Mouse (Mus musculus): ENCODE measurements around the gene Adamts4.
A peak's percentile ranks its signal among the peaks of the same experiment; 100 is the strongest.
"Not testable (repeated sequence)": the region's sequence is repeated elsewhere in the genome, so short reads cannot be mapped to it uniquely, and the experiment has no call there.

Adamts4 gene

DNA sequence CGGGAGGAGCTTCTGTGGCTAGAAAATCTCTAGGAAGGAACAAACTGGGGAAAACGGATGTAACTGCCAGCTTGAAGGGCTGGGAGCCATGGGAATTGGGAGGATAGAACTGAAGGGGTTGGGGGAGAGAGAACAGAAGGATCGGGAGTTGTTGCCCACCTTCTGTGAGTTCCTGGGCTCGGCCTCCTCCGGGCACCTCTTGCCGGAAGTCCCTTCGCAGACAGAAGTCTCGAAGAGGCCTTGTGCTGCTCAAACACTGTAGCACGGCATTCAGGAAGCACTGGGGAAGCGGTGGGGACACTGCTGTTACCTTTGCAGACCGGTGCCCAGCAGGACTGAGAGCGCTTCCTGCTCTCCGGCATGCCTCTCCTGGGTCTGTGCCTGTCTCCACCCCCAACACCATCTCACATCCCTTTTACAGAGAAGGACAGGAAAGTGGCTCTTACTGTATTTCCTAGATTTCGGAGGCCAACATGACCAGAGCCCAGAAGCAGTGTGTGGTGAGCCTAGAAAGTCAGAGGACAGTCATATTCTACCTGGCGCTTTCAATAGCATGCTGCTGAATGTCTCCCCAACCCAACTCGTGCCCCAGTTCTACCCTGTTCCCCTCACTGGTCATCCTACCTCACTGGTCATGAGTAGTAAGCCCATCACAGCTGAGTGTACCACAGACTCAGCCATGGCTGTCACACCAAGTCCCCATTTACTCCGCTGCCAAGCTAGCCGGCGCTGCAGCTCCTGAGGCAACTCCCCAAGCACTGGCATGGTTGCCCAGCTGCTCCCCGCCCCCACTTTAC lies 35.1 kb downstream of the Adamts4 start:
- Histone ChIP-seq H3K36me3 (ENCODE audit: control insufficient read depth, insufficient read depth, low read length, poor library complexity, severe bottlenecking) (peaks cover 2% of the 10 kb centered on the region; the same call in 1 of the 2 replicates), H3K27me3 (ENCODE audit: control insufficient read depth, insufficient read depth, low read length, poor library complexity, severe bottlenecking) (no peaks in the 10 kb centered on the region)
- no peak for DNase-seq (ENCODE audit: low read depth, low spot score)

DNA sequence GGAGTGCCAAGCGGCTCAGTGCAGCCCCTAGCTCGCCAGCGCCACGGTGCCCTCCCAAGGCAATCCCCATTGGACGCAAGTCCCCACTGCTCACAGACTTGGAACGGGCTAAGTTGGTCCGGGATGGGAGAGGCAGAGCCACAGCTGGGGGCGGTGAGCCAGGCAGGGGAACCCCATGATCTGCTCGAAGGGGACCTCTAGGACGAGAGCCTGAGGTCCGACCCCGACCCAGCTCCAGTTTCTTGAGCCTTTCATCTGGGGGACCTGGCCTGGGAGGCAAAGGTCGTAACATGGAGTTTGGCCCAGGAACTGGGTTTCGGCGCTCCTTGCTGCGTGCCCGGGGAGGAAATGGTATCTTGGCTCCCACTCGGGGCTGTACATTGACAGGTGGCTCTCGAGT lies 36.3 kb downstream of the Adamts4 start:
- no peak for DNase-seq (ENCODE audit: low read depth, low spot score)
- Histone ChIP-seq H3K36me3 (ENCODE audit: control insufficient read depth, insufficient read depth, low read length, poor library complexity, severe bottlenecking) (peaks cover 2% of the 10 kb centered on the region; the same call in 1 of the 2 replicates), H3K27me3 (ENCODE audit: control insufficient read depth, insufficient read depth, low read length, poor library complexity, severe bottlenecking) (no peaks in the 10 kb centered on the region)

DNA sequence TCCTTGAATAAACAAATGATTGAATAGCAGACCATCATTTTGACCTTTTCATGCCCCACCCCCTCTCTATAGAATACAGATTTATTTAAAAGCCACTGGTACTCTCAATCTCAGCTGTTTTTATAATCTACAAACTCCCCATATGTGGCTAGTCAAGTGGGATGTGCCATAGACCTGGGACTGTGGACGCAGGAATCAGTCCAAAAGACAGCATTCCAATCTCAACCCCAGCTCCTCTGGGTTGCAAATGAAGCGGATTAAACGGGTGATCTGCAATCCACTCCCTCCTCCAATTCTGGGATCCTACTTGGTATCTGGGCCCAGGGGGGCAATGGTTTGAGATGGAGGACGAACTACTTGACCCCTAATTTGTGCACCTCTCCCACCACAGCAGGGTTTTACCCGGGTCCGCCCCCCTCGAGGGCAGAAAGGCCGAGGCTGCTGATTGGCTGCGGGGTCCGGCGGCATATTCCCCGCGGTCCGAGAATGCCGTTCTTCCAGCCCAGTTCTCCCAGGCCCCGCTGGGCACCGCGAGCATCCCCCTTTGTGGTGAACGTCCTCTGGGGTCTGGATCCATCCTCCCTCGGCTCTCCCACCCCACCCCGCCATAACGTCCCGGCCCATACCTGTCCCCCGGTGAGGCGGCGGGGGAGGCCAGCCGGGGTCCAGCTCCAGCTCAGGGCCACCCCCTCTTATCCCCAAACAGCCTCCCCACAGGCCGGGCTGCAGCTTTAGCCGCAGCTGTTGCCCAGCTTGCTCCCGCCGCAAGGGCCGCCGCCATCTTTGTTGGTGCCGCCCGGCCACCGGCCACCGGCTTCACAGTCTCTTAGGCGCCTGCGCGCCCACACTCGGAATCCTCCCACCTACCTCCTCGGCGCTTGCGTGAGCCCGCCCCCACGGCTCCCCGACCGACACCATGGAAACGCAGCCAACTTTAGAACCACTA lies 37.2 kb downstream of the Adamts4 start, which contains the start of gene Usp21:
Gene Usp21 (minus strand): TSS at position 856 of the 946 bp plus-strand sequence.
- Histone ChIP-seq H3K27me3 (ENCODE audit: control insufficient read depth, insufficient read depth, low read length, poor library complexity, severe bottlenecking) (no peaks in the 10 kb centered on the region), H3K36me3 (ENCODE audit: control insufficient read depth, insufficient read depth, low read length, poor library complexity, severe bottlenecking) (peaks cover 2% of the 10 kb centered on the region; the same call in 1 of the 2 replicates)
- peak; percentile 93 for DNase-seq (ENCODE audit: low read depth, low spot score)

- Histone ChIP-seq H3K36me3 (ENCODE audit: control insufficient read depth, insufficient read depth, low read length, poor library complexity, severe bottlenecking) (peaks cover 2% of the 10 kb centered on the region; the same call in 1 of the 2 replicates), H3K27me3 (ENCODE audit: control insufficient read depth, insufficient read depth, low read length, poor library complexity, severe bottlenecking) (no peaks in the 10 kb centered on the region)
- no peak for DNase-seq (ENCODE audit: low read depth, low spot score)
These were observed 38.1 kb downstream of the Adamts4 start for GRCm38 (mm10) chr1:171288328-171288727.

GRCm38 (mm10) chr1:171293351-171293750 lies 43.1 kb downstream of the Adamts4 start:
- no peak for DNase-seq (ENCODE audit: low read depth, low spot score)
- no peaks in the 10 kb centered on the region for H3K27me3 ChIP-seq (ENCODE audit: control insufficient read depth, insufficient read depth, low read length, poor library complexity, severe bottlenecking)
- no peaks in the 10 kb centered on the region for H3K36me3 ChIP-seq (ENCODE audit: control insufficient read depth, insufficient read depth, low read length, poor library complexity, severe bottlenecking)

DNA sequence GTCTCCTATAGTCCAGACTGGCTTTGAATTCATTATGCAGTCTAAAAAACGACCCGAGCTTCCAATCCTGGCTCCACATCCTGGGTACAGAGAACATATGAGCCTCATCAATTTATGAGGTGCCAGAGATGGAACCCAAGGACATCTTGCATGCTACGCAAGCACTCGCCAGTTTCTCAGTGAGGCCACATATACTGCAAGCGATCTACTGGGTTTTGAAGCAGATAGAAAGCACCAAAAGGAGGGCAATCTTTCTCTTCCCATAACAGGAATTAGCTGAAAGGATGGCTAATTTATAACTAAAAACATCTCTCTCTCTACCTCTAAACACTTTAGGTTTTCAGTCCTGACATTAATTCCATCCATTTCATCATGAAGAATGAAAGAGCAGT lies 43.7 kb downstream of the Adamts4 start:
- H3K27me3 ChIP-seq (ENCODE audit: control insufficient read depth, insufficient read depth, low read length, poor library complexity, severe bottlenecking): no peaks in the 10 kb centered on the region
- no peaks in the 10 kb centered on the region for H3K36me3 ChIP-seq (ENCODE audit: control insufficient read depth, insufficient read depth, low read length, poor library complexity, severe bottlenecking)
- no peak for DNase-seq (ENCODE audit: low read depth, low spot score)

DNA sequence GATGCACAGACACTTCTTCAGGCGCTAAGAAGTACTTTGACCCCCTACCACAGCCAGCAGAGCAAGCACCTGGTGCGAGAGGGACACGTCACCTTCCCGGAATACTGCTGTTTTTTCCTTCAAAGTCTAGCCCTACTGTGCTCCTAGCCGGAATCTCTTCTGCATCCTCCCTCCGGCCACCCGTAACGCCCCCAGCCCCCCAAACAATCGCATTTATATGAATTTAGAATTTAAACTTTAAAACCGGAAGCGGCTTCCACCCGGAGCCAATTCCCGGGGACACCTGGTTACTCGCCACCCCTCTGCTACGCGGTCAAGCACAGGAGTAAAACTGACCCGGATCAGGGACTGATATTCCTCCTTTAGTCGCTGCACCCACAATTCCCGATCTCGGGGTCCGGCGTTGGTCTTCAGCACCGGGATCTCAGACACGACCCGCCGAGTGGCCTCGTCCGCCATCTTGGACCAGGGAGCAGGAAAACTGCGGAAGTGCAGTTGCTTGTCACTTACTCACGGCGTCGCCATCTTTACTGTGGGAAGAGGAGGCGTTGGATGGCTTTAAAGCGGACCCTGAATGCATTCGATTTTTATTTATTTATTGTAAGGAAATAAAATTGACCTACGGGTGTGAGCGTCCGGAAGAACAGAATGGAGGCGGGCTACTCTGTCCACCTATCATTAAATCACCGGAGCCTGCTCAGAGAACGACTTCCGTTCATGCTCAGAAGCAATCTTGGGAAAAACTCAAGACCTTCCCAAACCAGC lies 44.3 kb downstream of the Adamts4 start, which contains the start of gene Ufc1:
Gene Ufc1 (minus strand): TSS at position 727 of the 765 bp plus-strand sequence.
- no peaks in the 10 kb centered on the region for H3K36me3 ChIP-seq (ENCODE audit: control insufficient read depth, insufficient read depth, low read length, poor library complexity, severe bottlenecking)
- H3K27me3 ChIP-seq (ENCODE audit: control insufficient read depth, insufficient read depth, low read length, poor library complexity, severe bottlenecking): no peaks in the 10 kb centered on the region
- peak; percentile 89 for DNase-seq (ENCODE audit: low read depth, low spot score)

DNA sequence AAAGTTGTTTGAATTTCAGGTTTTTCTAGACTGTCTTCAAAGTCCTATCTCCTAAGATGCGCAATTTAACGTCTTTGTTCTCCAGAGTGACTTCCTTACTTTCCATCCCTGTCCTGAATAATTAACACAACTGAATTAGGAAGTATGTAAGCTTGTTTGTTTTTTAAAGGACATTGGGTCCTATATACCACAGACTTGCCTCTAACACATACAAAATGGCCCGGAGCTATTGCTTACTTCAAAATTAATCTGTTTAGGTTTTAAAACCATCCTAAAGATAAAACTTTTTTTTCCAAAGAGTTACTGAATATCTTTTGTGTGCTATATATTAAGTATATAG lies 44.8 kb downstream of the Adamts4 start:
- H3K36me3 ChIP-seq (ENCODE audit: control insufficient read depth, insufficient read depth, low read length, poor library complexity, severe bottlenecking): no peaks in the 10 kb centered on the region
- H3K27me3 ChIP-seq (ENCODE audit: control insufficient read depth, insufficient read depth, low read length, poor library complexity, severe bottlenecking): no peaks in the 10 kb centered on the region
- no peak for DNase-seq (ENCODE audit: low read depth, low spot score)

DNA sequence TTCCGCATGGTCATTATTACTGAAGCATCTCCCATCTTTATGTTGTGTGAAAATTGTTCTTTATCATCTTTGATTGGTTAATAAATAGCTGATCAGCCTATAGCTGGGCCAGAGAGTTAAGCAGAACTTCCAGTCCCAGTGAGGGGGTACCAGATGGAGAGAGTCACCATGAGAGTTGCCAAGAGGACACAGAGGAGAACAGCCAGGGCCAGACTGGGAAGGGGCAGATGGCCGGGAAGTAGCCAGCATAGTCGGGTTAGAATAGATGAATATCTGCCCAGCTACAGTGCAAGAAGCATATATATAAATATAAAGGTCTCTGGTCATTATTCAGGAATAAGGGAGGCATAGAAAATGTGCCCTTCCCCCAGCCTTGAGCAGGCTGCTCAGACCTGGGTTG lies 48.0 kb downstream of the Adamts4 start:
- Histone ChIP-seq H3K36me3 (ENCODE audit: control insufficient read depth, insufficient read depth, low read length, poor library complexity, severe bottlenecking) (no peaks in the 10 kb centered on the region), H3K27me3 (ENCODE audit: control insufficient read depth, insufficient read depth, low read length, poor library complexity, severe bottlenecking) (no peaks in the 10 kb centered on the region)
- DNase-seq (ENCODE audit: low read depth, low spot score): no peak

GRCm38 (mm10) chr1:171306157-171306556 lies 55.9 kb downstream of the Adamts4 start:
- DNase-seq (ENCODE audit: low read depth, low spot score): not testable (repeated sequence)

GRCm38 (mm10) chr1:171309321-171309720 lies 59.1 kb downstream of the Adamts4 start:
- Histone ChIP-seq H3K27me3 (ENCODE audit: control insufficient read depth, insufficient read depth, low read length, poor library complexity, severe bottlenecking) (no peaks in the 10 kb centered on the region), H3K36me3 (ENCODE audit: control insufficient read depth, insufficient read depth, low read length, poor library complexity, severe bottlenecking) (no peaks in the 10 kb centered on the region)
- DNase-seq (ENCODE audit: low read depth, low spot score): no peak

More at GRCm38 (mm10) chr1:171306157-171306556, 55.9 kb downstream of the Adamts4 start:
- H3K36me3 ChIP-seq (ENCODE audit: control insufficient read depth, insufficient read depth, low read length, poor library complexity, severe bottlenecking); H3K27me3 ChIP-seq (ENCODE audit: control insufficient read depth, insufficient read depth, low read length, poor library complexity, severe bottlenecking): not testable (repeated sequence)
